Mouse (Mus musculus) MEL (cell line): ENCODE measurements around the gene Tnrc18. TPM values are rescaled to one million over a fixed set of nuclear protein-coding genes. Genes with fewer than 3 reads are reported as not detected.

Experiments
- DNase-seq: peaks from one replicate; pipeline ENCODE4 v3.0.0; 2011; ENCODE audit warnings: low read depth, low spot score
- H3K27ac ChIP-seq: 2 replicates; pipeline ENCODE4 v1.5.1; 2012; ENCODE audit warnings: low read depth, mild to moderate bottlenecking, control low read depth, low read length, moderate library complexity; ENCODE audit not compliant: control insufficient read depth
- H3K27me3 ChIP-seq, 2 experiments: fragments of 150-350 bp in 1 of 2; sonication (generic) in 1 of 2; 2 replicates each; pipeline ENCODE4 v1.6.1; 2012; ENCODE audit warnings: low read length in 2 of 2, mild to moderate bottlenecking in 2 of 2, improper control_type of control experiment in 1 of 2, moderate library complexity in 1 of 2; ENCODE audit not compliant: insufficient read depth in 2 of 2, control insufficient read depth in 1 of 2
- H3K36me3 ChIP-seq, 2 experiments: 2 replicates each; pipeline ENCODE4 v1.6.1; 2012 to 2014; ENCODE audit warnings: low read length in 2 of 2, improper control_type of control experiment in 1 of 2, inconsistent platforms in 1 of 2, mild to moderate bottlenecking in 1 of 2; ENCODE audit not compliant: insufficient read depth in 2 of 2, control insufficient read depth in 1 of 2
- H3K4me1 ChIP-seq, 2 experiments: fragments of 150-350 bp in 1 of 2; sonication (generic) in 1 of 2; 2 replicates each; pipeline ENCODE4 v1.6.1; 2012; ENCODE audit warnings: low read length in 2 of 2, improper control_type of control experiment in 1 of 2, mild to moderate bottlenecking in 1 of 2; ENCODE audit not compliant: insufficient read depth in 2 of 2, control insufficient read depth in 1 of 2
- H3K4me3 ChIP-seq, 2 experiments: fragments of 150-350 bp in 1 of 2; sonication (generic) in 1 of 2; 2 replicates each; pipeline ENCODE4 v1.5.1; 2012; ENCODE audit warnings: low read depth in 2 of 2, low read length in 2 of 2, mild to moderate bottlenecking in 2 of 2, moderate library complexity in 2 of 2, control low read depth in 1 of 2, improper control_type of control experiment in 1 of 2; ENCODE audit not compliant: control insufficient read depth in 1 of 2, insufficient read depth in 1 of 2
- H3K79me2 ChIP-seq: 2 replicates; pipeline ENCODE4 v1.6.1; 2012; ENCODE audit warnings: mild to moderate bottlenecking, low read length, moderate library complexity; ENCODE audit not compliant: control insufficient read depth, poor library complexity, insufficient read depth
- H3K9ac ChIP-seq: 2 replicates; pipeline ENCODE4 v1.6.1; 2012; ENCODE audit warnings: low read depth, mild to moderate bottlenecking, control low read depth, low read length, moderate library complexity; ENCODE audit not compliant: control insufficient read depth, poor library complexity, severe bottlenecking
- H3K9me3 ChIP-seq: fragments of 150-350 bp; sonication (generic); replicated peaks from 2 replicates; pipeline ENCODE4 v1.6.1; 2012; ENCODE audit warnings: mild to moderate bottlenecking, low read length, improper control_type of control experiment, moderate library complexity; ENCODE audit not compliant: insufficient read depth
- BHLHE40 ChIP-seq: IDR thresholded peaks from 2 replicates; pipeline ENCODE4 v1.6.1; 2012; ENCODE audit warnings: low read depth, mild to moderate bottlenecking, inconsistent platforms, low read length, improper control_type of control experiment, borderline replicate concordance
- CTCF ChIP-seq, 3 experiments: IDR thresholded peaks in 2 of 3; conservative IDR thresholded peaks in 1 of 3; 2 replicates each; pipeline ENCODE4 v1.5.1; 2011 to 2012; ENCODE audit warnings: low read length in 3 of 3, low read depth in 2 of 3, mild to moderate bottlenecking in 2 of 3, improper control_type of control experiment in 1 of 3, inconsistent platforms in 1 of 3, mixed read lengths in 1 of 3, moderate library complexity in 1 of 3; ENCODE audit not compliant: control insufficient read depth in 1 of 3, insufficient read depth in 1 of 3, poor library complexity in 1 of 3, severe bottlenecking in 1 of 3
- E2F4 ChIP-seq: IDR thresholded peaks from 2 replicates; pipeline ENCODE4 v1.6.1; 2011; ENCODE audit warnings: low read depth, low read length, improper control_type of control experiment, borderline replicate concordance
- ELF1 ChIP-seq: IDR thresholded peaks from 2 replicates; pipeline ENCODE4 v1.6.1; 2014; ENCODE audit warnings: low read depth, mild to moderate bottlenecking, inconsistent platforms, low read length, improper control_type of control experiment, moderate library complexity
- EP300 ChIP-seq, 2 experiments: IDR thresholded peaks; 2 replicates each; pipeline ENCODE4 v1.6.1; 2011; ENCODE audit warnings: improper control_type of control experiment in 2 of 2, low read length in 2 of 2, low read depth in 1 of 2, mild to moderate bottlenecking in 1 of 2
- GABPA ChIP-seq: IDR thresholded peaks from 2 replicates; pipeline ENCODE4 v1.6.1; 2012; ENCODE audit warnings: low read depth, mild to moderate bottlenecking, inconsistent platforms, low read length, improper control_type of control experiment, moderate library complexity
- GATA1 ChIP-seq: IDR thresholded peaks from 2 replicates; pipeline ENCODE4 v1.6.1; 2011; ENCODE audit warnings: low read depth, low read length, improper control_type of control experiment
- HCFC1 ChIP-seq: IDR thresholded peaks from 2 replicates; pipeline ENCODE4 v1.6.1; 2012; ENCODE audit warnings: low read depth, mild to moderate bottlenecking, inconsistent platforms, low read length, improper control_type of control experiment, moderate library complexity
- MAFK ChIP-seq: IDR thresholded peaks from 2 replicates; pipeline ENCODE4 v1.6.1; 2011; ENCODE audit warnings: low read depth, mild to moderate bottlenecking, low read length, improper control_type of control experiment, borderline replicate concordance
- MAX ChIP-seq: IDR thresholded peaks from 2 replicates; pipeline ENCODE4 v1.6.1; 2011; ENCODE audit warnings: low read length, improper control_type of control experiment
- MEF2A ChIP-seq: IDR thresholded peaks from 2 replicates; pipeline ENCODE4 v1.6.1; 2014; ENCODE audit warnings: low read depth, mild to moderate bottlenecking, inconsistent platforms, low read length, improper control_type of control experiment; ENCODE audit not compliant: poor library complexity, insufficient replicate concordance, severe bottlenecking; ENCODE audit errors: extremely low read depth
- MXI1 ChIP-seq: IDR thresholded peaks from 2 replicates; pipeline ENCODE4 v1.6.1; 2011; ENCODE audit warnings: mild to moderate bottlenecking, low read depth, low read length, improper control_type of control experiment
- MYC ChIP-seq: IDR thresholded peaks from 2 replicates; pipeline ENCODE4 v1.6.1; 2011; ENCODE audit warnings: low read depth, mild to moderate bottlenecking, low read length, improper control_type of control experiment, moderate library complexity
- NRF1 ChIP-seq: IDR thresholded peaks from 2 replicates; pipeline ENCODE4 v1.6.1; 2014; ENCODE audit warnings: low read depth, mild to moderate bottlenecking, inconsistent platforms, low read length, improper control_type of control experiment, moderate library complexity; ENCODE audit not compliant: poor library complexity, insufficient read depth, severe bottlenecking
- POLR2A ChIP-seq, 2 experiments: IDR thresholded peaks; 2 replicates each; pipeline ENCODE4 v1.6.1; 2011 to 2012; ENCODE audit warnings: low read length in 2 of 2, mild to moderate bottlenecking in 2 of 2, control low read depth in 1 of 2, improper control_type of control experiment in 1 of 2, low read depth in 1 of 2, moderate library complexity in 1 of 2; ENCODE audit not compliant: control insufficient read depth in 1 of 2, insufficient read depth in 1 of 2, poor library complexity in 1 of 2
- POLR2AphosphoS5 ChIP-seq: IDR thresholded peaks from 2 replicates; pipeline ENCODE4 v1.6.1; 2012; ENCODE audit warnings: low read depth, borderline replicate concordance, mild to moderate bottlenecking, inconsistent platforms, low read length, moderate library complexity, mixed read lengths
- RAD21 ChIP-seq: IDR thresholded peaks from 2 replicates; pipeline ENCODE4 v1.6.1; 2011; ENCODE audit warnings: mild to moderate bottlenecking, low read depth, low read length, improper control_type of control experiment
- RCOR1 ChIP-seq: IDR thresholded peaks from 2 replicates; pipeline ENCODE4 v1.6.1; 2012; ENCODE audit warnings: low read depth, mild to moderate bottlenecking, inconsistent platforms, low read length, improper control_type of control experiment
- SIN3A ChIP-seq: IDR thresholded peaks from 2 replicates; pipeline ENCODE4 v1.6.1; 2012; ENCODE audit warnings: low read length, improper control_type of control experiment, inconsistent platforms
- SMC3 ChIP-seq: IDR thresholded peaks from 2 replicates; pipeline ENCODE4 v1.6.1; 2011; ENCODE audit warnings: low read depth, low read length, improper control_type of control experiment
- TAL1 ChIP-seq: IDR thresholded peaks from 2 replicates; pipeline ENCODE4 v1.6.1; 2012; ENCODE audit warnings: mild to moderate bottlenecking, inconsistent platforms, low read length, moderate library complexity, mixed read lengths
- TCF12 ChIP-seq: IDR thresholded peaks from 2 replicates; pipeline ENCODE4 v1.6.1; 2014; ENCODE audit warnings: low read depth, mild to moderate bottlenecking, inconsistent platforms, low read length, improper control_type of control experiment, moderate library complexity
- UBTF ChIP-seq: IDR thresholded peaks from 2 replicates; pipeline ENCODE4 v1.6.1; 2012; ENCODE audit warnings: low read depth, mild to moderate bottlenecking, inconsistent platforms, low read length, improper control_type of control experiment, moderate library complexity, borderline replicate concordance; ENCODE audit not compliant: insufficient read depth
- USF1 ChIP-seq: IDR thresholded peaks from 2 replicates; pipeline ENCODE4 v1.6.1; 2014; ENCODE audit warnings: low read depth, mild to moderate bottlenecking, inconsistent platforms, low read length, improper control_type of control experiment, moderate library complexity
- ZC3H11A ChIP-seq: IDR thresholded peaks from 2 replicates; pipeline ENCODE4 v1.6.1; 2012; ENCODE audit warnings: low read depth, mild to moderate bottlenecking, inconsistent platforms, low read length, improper control_type of control experiment
- ZKSCAN1 ChIP-seq: IDR thresholded peaks from 2 replicates; pipeline ENCODE4 v1.6.1; 2012; ENCODE audit warnings: low read depth, mild to moderate bottlenecking, inconsistent platforms, low read length, improper control_type of control experiment, moderate library complexity
- ZMIZ1 ChIP-seq: IDR thresholded peaks from 2 replicates; pipeline ENCODE4 v1.6.1; 2012; ENCODE audit warnings: low read depth, mild to moderate bottlenecking, inconsistent platforms, low read length, improper control_type of control experiment, moderate library complexity
- polyA plus RNA-seq, 2 experiments: library from polyadenylated mRNA; stranded (reverse) in 1 of 2; unstranded in 1 of 2; fragments of >175 nt in 1 of 2; fragments of >200 nt in 1 of 2; gene quantifications; 2 replicates each; pipeline versions ENCODE4 v1.2.1 to v1.2.4; 2012; ENCODE audit warnings: low replicate concordance in 2 of 2, low read depth in 1 of 2; ENCODE audit not compliant: insufficient read length in 2 of 2, insufficient read depth in 1 of 2, missing spikeins in 1 of 2
- total RNA-seq: library from RNA; depleted of rRNA; stranded (reverse); fragments of 300-350 nt; gene quantifications from 2 replicates; pipeline ENCODE4 v1.2.3, GENCODE M21; 2012

Tnrc18 gene
- total and polyA plus RNA-seq, 3 experiments: 0.31 to 3.4 TPM; not detected in 1

DNA sequence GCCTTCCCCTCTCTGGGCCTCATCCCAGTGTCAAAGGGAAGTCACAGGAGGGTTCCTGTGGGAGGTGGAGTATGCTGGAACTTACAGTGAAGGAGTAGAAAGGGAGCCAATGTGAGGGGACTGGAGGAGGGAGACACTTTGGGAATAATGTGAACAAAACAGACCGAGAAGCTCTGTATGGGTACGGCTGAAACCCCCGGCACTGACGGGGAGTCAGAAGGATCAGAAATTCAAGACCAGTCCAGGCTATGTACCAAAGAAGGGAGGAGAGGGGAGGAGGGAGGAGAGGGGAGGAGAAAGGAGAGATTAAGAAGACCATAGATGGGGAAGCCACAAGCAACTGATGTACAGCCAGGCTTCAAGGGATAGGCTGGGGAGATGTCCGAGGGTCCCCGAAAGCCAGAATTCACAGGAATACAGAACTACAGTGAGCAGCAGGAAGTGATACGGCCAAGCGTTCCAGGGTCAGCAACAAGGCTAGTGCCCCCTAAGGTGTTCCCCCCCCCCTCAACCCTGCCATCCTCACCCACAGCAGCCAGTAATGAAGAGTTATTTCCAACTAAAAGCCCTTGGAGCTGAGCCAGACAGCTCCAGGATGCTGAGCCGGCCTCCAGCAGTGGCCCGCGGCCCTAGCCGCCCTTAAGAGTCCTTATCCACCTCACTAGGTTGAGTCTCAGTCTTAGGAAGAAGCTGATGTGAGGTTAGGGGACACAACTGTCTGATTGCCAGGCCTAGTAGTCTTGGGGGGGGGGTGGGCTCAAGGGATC is 124.3 kb downstream of the Tnrc18 start:
- H3K36me3 ChIP-seq: no peaks in the 10 kb centered on the region
- H3K27me3 ChIP-seq: peaks cover 0 to 7% of the 10 kb centered on the region in 2 experiments; a peak in 2 of 4 replicates
- no peak overlapping the region for H3K27ac ChIP-seq
- H3K9ac ChIP-seq: no peak overlapping the region
- DNase-seq: no peak
- TF ChIP-seq EP300 (IDR thresholded peaks at IDR 0.05; ENCODE audit: low read depth in 1 of 2, low read length in 2 of 2): no peak
- TF ChIP-seq SMC3: no peak
- no peak for TF ChIP-seq ELF1
- TF ChIP-seq ZC3H11A: no peak
- TF ChIP-seq TCF12: no peak
- TF ChIP-seq POLR2AphosphoS5: no peak
- TF ChIP-seq BHLHE40: no peak
- no peak for TF ChIP-seq GATA1
- no peak for TF ChIP-seq NRF1
- TF ChIP-seq MYC: no peak
- no peak for TF ChIP-seq GABPA
- TF ChIP-seq RAD21: no peak
- TF ChIP-seq MAFK: no peak
- TF ChIP-seq CTCF (IDR thresholded peaks at IDR 0.05 in 2 of 3, conservative IDR thresholded peaks at IDR 0.05 in 1 of 3; ENCODE audit: control insufficient read depth in 1 of 3, insufficient read depth in 1 of 3, low read depth in 2 of 3, low read length in 3 of 3, poor library complexity in 1 of 3, severe bottlenecking in 1 of 3): no peak
- TF ChIP-seq USF1: no peak
- no peak for TF ChIP-seq TAL1
- no peaks in the 10 kb centered on the region for H3K9me3 ChIP-seq
- H3K4me1 ChIP-seq: no peaks in the 10 kb centered on the region
- H3K4me3 ChIP-seq: no peak overlapping the region
- H3K79me2 ChIP-seq: no peaks in the 10 kb centered on the region

- H3K4me1 ChIP-seq: no peaks in the 10 kb centered on the region
- no peaks in the 10 kb centered on the region for H3K79me2 ChIP-seq
- peaks cover 0 to 12% of the 10 kb centered on the region in 2 experiments; a peak in 2 of 4 replicates for H3K27me3 ChIP-seq
- no peak for TF ChIP-seq MAFK
- TF ChIP-seq ZKSCAN1: no peak
- no peak for TF ChIP-seq TCF12
- TF ChIP-seq MXI1: no peak
- no peak for TF ChIP-seq MAX
- no peak for TF ChIP-seq POLR2AphosphoS5
- no peak for TF ChIP-seq NRF1
- TF ChIP-seq RAD21: no peak
- no peak for TF ChIP-seq MEF2A
- no peak for TF ChIP-seq POLR2A (IDR thresholded peaks at IDR 0.05; ENCODE audit: control insufficient read depth in 1 of 2, insufficient read depth in 1 of 2, low read depth in 1 of 2, low read length in 2 of 2, poor library complexity in 1 of 2)
- no peak for TF ChIP-seq ZMIZ1
- no peak for TF ChIP-seq E2F4
- TF ChIP-seq SMC3: no peak
- no peak for TF ChIP-seq RCOR1
- TF ChIP-seq UBTF: no peak
- no peak for TF ChIP-seq TAL1
- no peak for TF ChIP-seq HCFC1
- no peak for TF ChIP-seq SIN3A
- TF ChIP-seq ZC3H11A: no peak
- no peak for TF ChIP-seq GABPA
- H3K9me3 ChIP-seq: no peaks in the 10 kb centered on the region
- no peak for DNase-seq
- no peak within 1 kb of the TSS for H3K9ac ChIP-seq
- no peak within 1 kb of the TSS for H3K4me3 ChIP-seq
- no peaks in the 10 kb centered on the region for H3K36me3 ChIP-seq
- no peak within 1 kb of the TSS for H3K27ac ChIP-seq
These were observed 125.2 kb downstream of the Tnrc18 start, which contains the start of gene Slc29a4 for GRCm38 (mm10) chr5:142692248-142692647. Gene Slc29a4, plus strand, starts transcription at chr5:142692512.
